In genomic region chr7:29259781-29260730, GRCm38 (mm10) we compare ENCODE assay signal across 14 mouse cellular contexts. TPM values are rescaled to one million over a fixed set of nuclear protein-coding genes. Genes with fewer than 3 reads are reported as not detected.
A peak's percentile ranks its signal among the peaks of the same experiment; 100 is the strongest.
DNase-seq lines count a peak whose midpoint lies in the region; ATAC-seq and TF ChIP-seq lines count a peak whose summit lies in the region.
"Had no signal": no experiment of that assay in that cellular context is flagged by ENCODE, and none has a peak within 500 bp of the region (broad histone marks: within the 10 kb centered on the region; RNA-seq: fewer than 3 reads in every experiment).

No protein-coding gene starts in this region.

- H3K36me3 ChIP-seq in hindbrain, embryonic 10.5 days: no peaks in the 10 kb centered on the region
- no peaks in the 10 kb centered on the region for H3K36me3 ChIP-seq in hindbrain, embryonic 14.5 days (replicated peaks; ENCODE audit: control insufficient read depth, insufficient read depth)
- H3K36me3 ChIP-seq in embryonic facial prominence, embryonic 12.5 days: no peaks in the 10 kb centered on the region
- H3K36me3 ChIP-seq in hindbrain, embryonic 13.5 days: 0 out of 2 replicates have a peak, but pooled peaks cover 3% of the 10 kb centered on the region
- H3K36me3 ChIP-seq in small intestine, adult 2 months (ENCODE audit: control insufficient read depth, insufficient read depth, low read length): peaks cover 65% of the 10 kb centered on the region
- H3K36me3 ChIP-seq: limb, embryonic 15.5 days had no signal

- DNase-seq in hindbrain, embryonic 10.5 days (ENCODE audit: low spot score): peak; percentile 52
- no peak for DNase-seq in hindbrain, embryonic 14.5 days (ENCODE audit: low spot score)
- no peak for DNase-seq in cerebellum, adult 9-10 months
- DNase-seq in frontal cortex, adult 2 months (ENCODE audit: extremely low spot score in 1 of 2, low spot score in 1 of 2): no peak
- no peak for DNase-seq in Muller cell, postnatal 12 days (ENCODE audit: inconsistent ontology term)
- DNase-seq: adrenal gland, adult 2 months; gastrocnemius, postnatal 10 days; kidney, adult 11 months; lung, postnatal 36 days; right cerebral cortex, postnatal 4 days had no signal

- H3K4me1 ChIP-seq in hindbrain, embryonic 10.5 days (replicated peaks): peaks cover 38% of the 10 kb centered on the region
- no peaks in the 10 kb centered on the region for H3K4me1 ChIP-seq in hindbrain, embryonic 14.5 days (replicated peaks; ENCODE audit: control insufficient read depth, insufficient read depth, low read length)
- peaks cover 19% of the 10 kb centered on the region for H3K4me1 ChIP-seq in embryonic facial prominence, embryonic 12.5 days
- H3K4me1 ChIP-seq in hindbrain, embryonic 13.5 days (replicated peaks): peaks cover 8% of the 10 kb centered on the region
- H3K4me1 ChIP-seq in small intestine, adult 2 months (ENCODE audit: control insufficient read depth, insufficient read depth, insufficient read length, low read length): peaks cover 47% of the 10 kb centered on the region

- H3K4me2 ChIP-seq in hindbrain, embryonic 14.5 days (replicated peaks): no peak overlapping the region
- no peak overlapping the region for H3K4me2 ChIP-seq in embryonic facial prominence, embryonic 12.5 days (replicated peaks)
- H3K4me2 ChIP-seq in hindbrain, embryonic 13.5 days: no peak overlapping the region
- H3K4me2 ChIP-seq: limb, embryonic 15.5 days had no signal

- H3K27me3 ChIP-seq in hindbrain, embryonic 10.5 days (ENCODE audit: insufficient read depth, poor library complexity, severe bottlenecking): no peaks in the 10 kb centered on the region
- H3K27me3 ChIP-seq in hindbrain, embryonic 14.5 days (ENCODE audit: control insufficient read depth, insufficient read depth, low read length): no peaks in the 10 kb centered on the region
- H3K27me3 ChIP-seq in embryonic facial prominence, embryonic 12.5 days: no peaks in the 10 kb centered on the region
- H3K27me3 ChIP-seq in hindbrain, embryonic 13.5 days: no peaks in the 10 kb centered on the region
- no peaks in the 10 kb centered on the region for H3K27me3 ChIP-seq in small intestine, adult 2 months (ENCODE audit: control insufficient read depth, insufficient read depth, low read length)
- H3K27me3 ChIP-seq: limb, embryonic 15.5 days had no signal

- peak overlapping the region; percentile 79 for H3K27ac ChIP-seq in hindbrain, embryonic 10.5 days
- no peak overlapping the region for H3K27ac ChIP-seq in hindbrain, embryonic 14.5 days
- peak overlapping the region; percentile 69 for H3K27ac ChIP-seq in embryonic facial prominence, embryonic 12.5 days
- H3K27ac ChIP-seq in hindbrain, embryonic 13.5 days: 0 out of 2 replicates have a peak overlapping the region, but pooled peaks have one; percentile 15
- H3K27ac ChIP-seq in small intestine, adult 2 months (ENCODE audit: insufficient read depth, low read depth, low read length): peak overlapping the region; percentile 28; the same call in 1 of the 2 replicates
- H3K27ac ChIP-seq: limb, embryonic 15.5 days had no signal

- no peaks in the 10 kb centered on the region for H3K9me3 ChIP-seq in hindbrain, embryonic 10.5 days
- no peaks in the 10 kb centered on the region for H3K9me3 ChIP-seq in hindbrain, embryonic 14.5 days (ENCODE audit: control insufficient read depth, low read length)
- H3K9me3 ChIP-seq in embryonic facial prominence, embryonic 12.5 days: no peaks in the 10 kb centered on the region
- no peaks in the 10 kb centered on the region for H3K9me3 ChIP-seq in hindbrain, embryonic 13.5 days
- H3K9me3 ChIP-seq: limb, embryonic 15.5 days had no signal

- no peak for TF ChIP-seq POLR2A in small intestine, adult 2 months (IDR thresholded peaks at IDR 0.05; ENCODE audit: low read depth, low read length)

- H3K9ac ChIP-seq in hindbrain, embryonic 14.5 days: no peak overlapping the region
- no peak overlapping the region for H3K9ac ChIP-seq in embryonic facial prominence, embryonic 12.5 days
- no peak overlapping the region for H3K9ac ChIP-seq in hindbrain, embryonic 13.5 days
- H3K9ac ChIP-seq: limb, embryonic 15.5 days had no signal

- H3K4me3 ChIP-seq in hindbrain, embryonic 10.5 days: no peak overlapping the region
- no peak overlapping the region for H3K4me3 ChIP-seq in hindbrain, embryonic 14.5 days (replicated peaks; ENCODE audit: low read length)
- H3K4me3 ChIP-seq in embryonic facial prominence, embryonic 12.5 days: no peak overlapping the region
- no peak overlapping the region for H3K4me3 ChIP-seq in hindbrain, embryonic 13.5 days
- H3K4me3 ChIP-seq in small intestine, adult 2 months (ENCODE audit: low read depth, low read length): no peak overlapping the region
- H3K4me3 ChIP-seq: limb, embryonic 15.5 days had no signal

- 62% methylated on average over 10 of the region's 10 CpGs for WGBS in hindbrain, embryonic 10.5 days
- WGBS in hindbrain, embryonic 14.5 days: 62% methylated on average over 10 of the region's 10 CpGs
- WGBS in embryonic facial prominence, embryonic 12.5 days: 70% methylated on average over 10 of the region's 10 CpGs
- WGBS in hindbrain, embryonic 13.5 days: 55% methylated on average over 10 of the region's 10 CpGs
- WGBS in small intestine, adult 2 months: 70% methylated on average over 10 of the region's 10 CpGs

- ATAC-seq in hindbrain, embryonic 14.5 days (ENCODE audit: low FRiP score): no peak
- no peak for ATAC-seq in embryonic facial prominence, embryonic 12.5 days (ENCODE audit: insufficient number of reproducible peaks, insufficient read depth, low FRiP score, low TSS enrichment)
- ATAC-seq in hindbrain, embryonic 13.5 days (ENCODE audit: low FRiP score): peak; percentile 28; the same call in 1 of the 2 replicates

- no peak for TF ChIP-seq CTCF in small intestine, adult 2 months (IDR thresholded peaks at IDR 0.05; ENCODE audit: extremely low read depth, insufficient read length, insufficient replicate concordance, low read depth, low read length)

RNA-seq across cellular contexts. Expression of gene 2200002D01Rik, which starts 11.8 kb away (rescaled TPM):
- 6.9 and 7.4 TPM in 2 replicates for polyA plus RNA-seq in hindbrain, embryonic 10.5 days (2016; fragmentation: Nextera tagmentation; extraction: Ambion mirVana)
- polyA plus RNA-seq in hindbrain, embryonic 14.5 days (2014; fragmentation: Nextera tagmentation; extraction: Ambion mirVana): 0.61 and 0.67 TPM in 2 replicates
- polyA plus RNA-seq in embryonic facial prominence, embryonic 12.5 days (2016; fragmentation: Nextera tagmentation; extraction: Ambion mirVana): 1.9 and 2.6 TPM in 2 replicates
- polyA plus RNA-seq in hindbrain, embryonic 13.5 days (2015; fragmentation: Nextera tagmentation; extraction: Ambion mirVana): 1.7 and 2.1 TPM in 2 replicates
- 287 and 852 TPM in 2 replicates for polyA plus RNA-seq in small intestine, adult 2 months (2012; rRNA removed)
- polyA plus RNA-seq in frontal cortex, adult 2 months (2012; rRNA removed): 0.34 and 0.40 TPM in 2 replicates

RNA-seq across cellular contexts. Expression of gene Spint2, which starts 21.7 kb away (rescaled TPM):
- polyA plus RNA-seq in hindbrain, embryonic 10.5 days (2016; fragmentation: Nextera tagmentation; extraction: Ambion mirVana): 43.7 and 65.7 TPM in 2 replicates
- 71.3 and 73.2 TPM in 2 replicates for polyA plus RNA-seq in hindbrain, embryonic 14.5 days (2014; fragmentation: Nextera tagmentation; extraction: Ambion mirVana)
- polyA plus RNA-seq in embryonic facial prominence, embryonic 12.5 days (2016; fragmentation: Nextera tagmentation; extraction: Ambion mirVana): 94.0 and 104 TPM in 2 replicates
- 42.4 and 44.0 TPM in 2 replicates for polyA plus RNA-seq in hindbrain, embryonic 13.5 days (2015; fragmentation: Nextera tagmentation; extraction: Ambion mirVana)
- 663 and 1,754 TPM in 2 replicates for polyA plus RNA-seq in small intestine, adult 2 months (2012; rRNA removed)
- polyA plus RNA-seq in frontal cortex, adult 2 months (2012; rRNA removed): 20.3 and 21.4 TPM in 2 replicates

RNA-seq across cellular contexts. Expression of gene Yif1b, which starts 21.9 kb away (rescaled TPM):
- polyA plus RNA-seq in hindbrain, embryonic 10.5 days (2016; fragmentation: Nextera tagmentation; extraction: Ambion mirVana): 110 and 115 TPM in 2 replicates
- 96.6 and 101 TPM in 2 replicates for polyA plus RNA-seq in hindbrain, embryonic 14.5 days (2014; fragmentation: Nextera tagmentation; extraction: Ambion mirVana)
- polyA plus RNA-seq in embryonic facial prominence, embryonic 12.5 days (2016; fragmentation: Nextera tagmentation; extraction: Ambion mirVana): 100 and 104 TPM in 2 replicates
- 79.0 and 79.8 TPM in 2 replicates for polyA plus RNA-seq in hindbrain, embryonic 13.5 days (2015; fragmentation: Nextera tagmentation; extraction: Ambion mirVana)
- 41.8 and 49.8 TPM in 2 replicates for polyA plus RNA-seq in small intestine, adult 2 months (2012; rRNA removed)
- polyA plus RNA-seq in frontal cortex, adult 2 months (2012; rRNA removed): 61.8 and 66.5 TPM in 2 replicates

RNA-seq across cellular contexts. Expression of gene Kcnk6, which starts 27.7 kb away (rescaled TPM):
- polyA plus RNA-seq in hindbrain, embryonic 10.5 days (2016; fragmentation: Nextera tagmentation; extraction: Ambion mirVana): 0.76 and 0.97 TPM in 2 replicates
- 0.66 and 0.78 TPM in 2 replicates for polyA plus RNA-seq in hindbrain, embryonic 14.5 days (2014; fragmentation: Nextera tagmentation; extraction: Ambion mirVana)
- polyA plus RNA-seq in embryonic facial prominence, embryonic 12.5 days (2016; fragmentation: Nextera tagmentation; extraction: Ambion mirVana): 1.2 and 1.4 TPM in 2 replicates
- polyA plus RNA-seq in hindbrain, embryonic 13.5 days (2015; fragmentation: Nextera tagmentation; extraction: Ambion mirVana): 0.43 and 0.57 TPM in 2 replicates
- 23.4 and 42.4 TPM in 2 replicates for polyA plus RNA-seq in small intestine, adult 2 months (2012; rRNA removed)
- 2.5 TPM in 2 replicates for polyA plus RNA-seq in frontal cortex, adult 2 months (2012; rRNA removed)

RNA-seq across cellular contexts. Expression of gene Ppp1r14a, which starts 29.1 kb away (rescaled TPM):
- polyA plus RNA-seq in hindbrain, embryonic 10.5 days (2016; fragmentation: Nextera tagmentation; extraction: Ambion mirVana): 35.5 and 55.7 TPM in 2 replicates
- polyA plus RNA-seq in hindbrain, embryonic 14.5 days (2014; fragmentation: Nextera tagmentation; extraction: Ambion mirVana): 2.2 and 3.6 TPM in 2 replicates
- 17.1 and 19.6 TPM in 2 replicates for polyA plus RNA-seq in embryonic facial prominence, embryonic 12.5 days (2016; fragmentation: Nextera tagmentation; extraction: Ambion mirVana)
- polyA plus RNA-seq in hindbrain, embryonic 13.5 days (2015; fragmentation: Nextera tagmentation; extraction: Ambion mirVana): 8.6 and 13.1 TPM in 2 replicates
- polyA plus RNA-seq in small intestine, adult 2 months (2012; rRNA removed): 34.1 and 57.4 TPM in 2 replicates
- 22.1 and 26.9 TPM in 2 replicates for polyA plus RNA-seq in frontal cortex, adult 2 months (2012; rRNA removed)

Comparison
In these comparisons a context has a peak if more than half of its experiments do, and no peak if none do; other contexts are left out.
1. RNA of gene 2200002D01Rik, which starts 11.8 kb away (polyA plus RNA-seq): 287 to 852 TPM in small intestine, adult 2 months; 6.9 to 7.4 TPM in hindbrain, embryonic 10.5 days, 1.9 to 2.6 TPM in embryonic facial prominence, embryonic 12.5 days, 1.7 to 2.1 TPM in hindbrain, embryonic 13.5 days, 0.61 to 0.67 TPM in hindbrain, embryonic 14.5 days and 0.34 to 0.40 TPM in frontal cortex, adult 2 months; every median in the first group is over 10 times any median in the second.